Mouse (Mus musculus) hindbrain, embryonic 14.5 days (tissue): ENCODE measurements around the gene Zbtb7b. TPM values are rescaled to one million over a fixed set of nuclear protein-coding genes. Genes with fewer than 3 reads are reported as not detected.
A peak's percentile ranks its signal among the peaks of the same experiment; 100 is the strongest.

Source experiments
- ATAC-seq: fragments of 200-750 bp; cut with Nextera tagmentation; 2 replicates; pipeline ENCODE4 v1.8.0; 2017; ENCODE audit warnings: moderate number of reproducible peaks, mild to moderate bottlenecking, moderate TSS enrichment, moderate library complexity; ENCODE audit not compliant: low FRiP score
- DNase-seq: peaks from one replicate; pipeline ENCODE4 v3.0.0-alpha.2; 2015; ENCODE audit warnings: low spot score
- H3K27ac ChIP-seq: fragments of 300-500 bp; sonication (generic); 2 replicates; pipeline ENCODE4 v1.5.1; 2014; ENCODE audit warnings: mild to moderate bottlenecking, moderate library complexity
- H3K27me3 ChIP-seq: fragments of 300-500 bp; sonication (generic); 2 replicates; pipeline ENCODE4 v1.6.1; 2014; ENCODE audit warnings: mild to moderate bottlenecking, low read length, mixed read lengths; ENCODE audit not compliant: control insufficient read depth, insufficient read depth
- H3K36me3 ChIP-seq: fragments of 300-500 bp; sonication (generic); replicated peaks from 2 replicates; pipeline ENCODE4 v1.6.1; 2014; ENCODE audit not compliant: control insufficient read depth, insufficient read depth
- H3K4me1 ChIP-seq: fragments of 300-500 bp; sonication (generic); replicated peaks from 2 replicates; pipeline ENCODE4 v1.6.1; 2014; ENCODE audit warnings: antibody characterized with exemption, low read length, mixed read lengths; ENCODE audit not compliant: control insufficient read depth, insufficient read depth
- H3K4me2 ChIP-seq: fragments of 300-500 bp; sonication (generic); replicated peaks from 2 replicates; pipeline ENCODE4 v1.6.1; 2014; ENCODE audit warnings: mild to moderate bottlenecking, moderate library complexity
- H3K4me3 ChIP-seq: fragments of 300-500 bp; sonication (generic); replicated peaks from 2 replicates; pipeline ENCODE4 v1.5.1; 2014; ENCODE audit warnings: mild to moderate bottlenecking, low read length
- H3K9ac ChIP-seq: fragments of 300-500 bp; sonication (generic); 2 replicates; pipeline ENCODE4 v1.6.1; 2014
- H3K9me3 ChIP-seq: fragments of 300-500 bp; sonication (generic); 2 replicates; pipeline ENCODE4 v1.6.1; 2016; ENCODE audit warnings: low read length; ENCODE audit not compliant: control insufficient read depth
- WGBS: fragments of 180-500 bp; shearing (Covaris S2); extraction: QIAGEN DNeasy Blood & Tissue Kit; methylation state at CpG from one replicate; pipeline ENCODE4 v1.1.7; 2014; 5-methylcytosine and 5-hydroxymethylcytosine counted together
- polyA plus RNA-seq: library from polyadenylated mRNA; unstranded; fragments of >200 nt; fragmentation: Nextera tagmentation; extraction: Ambion mirVana; gene quantifications from 2 replicates; pipeline ENCODE4 v1.2.1, GENCODE M21; 2014

Gene Zbtb7b
- polyA plus RNA-seq, 1 experiment from 2014 or later: 0.46 TPM

GRCm38 (mm10) chr3:89419981-89420380 is 25.4 kb upstream of the Zbtb7b start:
- peak overlapping the region; percentile 55; the same call in 1 of the 2 replicates for H3K4me3 ChIP-seq
- H3K36me3 ChIP-seq: peaks cover 15% of the 10 kb centered on the region
- no peaks in the 10 kb centered on the region for H3K9me3 ChIP-seq
- ATAC-seq: no peak
- 43% methylated on average over 3 of the region's 3 CpGs for WGBS
- peak overlapping the region; percentile 90; the same call in 1 of the 2 replicates for H3K27ac ChIP-seq
- H3K27me3 ChIP-seq: no peaks in the 10 kb centered on the region
- H3K9ac ChIP-seq: 0 out of 2 replicates have a peak overlapping the region, but pooled peaks have one; percentile 59
- peak overlapping the region; percentile 88 for H3K4me2 ChIP-seq
- H3K4me1 ChIP-seq: peaks cover 29% of the 10 kb centered on the region
- DNase-seq: no peak

- 3% methylated on average over 9 of the region's 9 CpGs for WGBS
- ATAC-seq (no peak), DNase-seq (no peak)
- Histone ChIP-seq H3K27me3 (no peaks in the 10 kb centered on the region), H3K4me2 (peak overlapping the region; percentile 88), H3K9ac (peak overlapping the region; percentile 59), H3K27ac (peak overlapping the region; percentile 90), H3K9me3 (no peaks in the 10 kb centered on the region), H3K4me1 (peaks cover 29% of the 10 kb centered on the region), H3K4me3 (peak overlapping the region; percentile 55), H3K36me3 (peaks cover 15% of the 10 kb centered on the region)
Observed at GRCm38 (mm10) chr3:89419571-89419970, 25.0 kb upstream of the Zbtb7b start.

GRCm38 (mm10) chr3:89418861-89419250 is 24.3 kb upstream of the Zbtb7b start:
- H3K4me1 ChIP-seq: peaks cover 29% of the 10 kb centered on the region
- H3K36me3 ChIP-seq: peaks cover 18% of the 10 kb centered on the region
- no peaks in the 10 kb centered on the region for H3K9me3 ChIP-seq
- peak; percentile 60 for DNase-seq
- H3K27me3 ChIP-seq: no peaks in the 10 kb centered on the region
- peak overlapping the region; percentile 55 for H3K4me3 ChIP-seq
- under 1% methylated on average over 16 of the region's 16 CpGs for WGBS
- ATAC-seq: peak; percentile 2; the same call in 1 of the 2 replicates
- peak overlapping the region; percentile 90 for H3K27ac ChIP-seq
- peak overlapping the region; percentile 88 for H3K4me2 ChIP-seq
- H3K9ac ChIP-seq: peak overlapping the region; percentile 59

- DNase-seq (peak; percentile 96), ATAC-seq (peak; percentile 96)
- Histone ChIP-seq H3K4me2 (peak within 1 kb of the TSS; percentile 88), H3K27ac (peak within 1 kb of the TSS; percentile 90), H3K4me3 (peak within 1 kb of the TSS; percentile 55), H3K27me3 (no peaks in the 10 kb centered on the region), H3K9ac (peak within 1 kb of the TSS; percentile 59), H3K36me3 (peaks cover 18% of the 10 kb centered on the region), H3K9me3 (no peaks in the 10 kb centered on the region), H3K4me1 (peaks cover 29% of the 10 kb centered on the region)
- WGBS: under 1% methylated on average over 39 of the region's 39 CpGs
Observed at GRCm38 (mm10) chr3:89418170-89418860, 23.7 kb upstream of the Zbtb7b start, which contains the start of the genes Cks1b and Shc1. Cks1b (minus strand) TSS chr3:89418383. Shc1 (plus strand) TSS chr3:89418443.

- H3K4me1 ChIP-seq: peaks cover 29% of the 10 kb centered on the region
- H3K9ac ChIP-seq: peak overlapping the region; percentile 59
- H3K4me2 ChIP-seq: peak overlapping the region; percentile 88
- under 1% methylated on average over 20 of the region's 20 CpGs for WGBS
- H3K27ac ChIP-seq: peak overlapping the region; percentile 44; the same call in 1 of the 2 replicates
- H3K4me3 ChIP-seq: peak overlapping the region; percentile 55
- ATAC-seq (peak; percentile 53), DNase-seq (peak; percentile 75)
- H3K27me3 ChIP-seq: no peaks in the 10 kb centered on the region
- no peaks in the 10 kb centered on the region for H3K9me3 ChIP-seq
- peaks cover 18% of the 10 kb centered on the region for H3K36me3 ChIP-seq
Observed at GRCm38 (mm10) chr3:89417840-89418169, 23.2 kb upstream of the Zbtb7b start.

- Histone ChIP-seq H3K4me3 (peak overlapping the region; percentile 55), H3K4me2 (peak overlapping the region; percentile 88), H3K27ac (0 out of 2 replicates have a peak overlapping the region, but pooled peaks have one; percentile 44), H3K36me3 (peaks cover 18% of the 10 kb centered on the region), H3K9ac (peak overlapping the region; percentile 59), H3K4me1 (peaks cover 28% of the 10 kb centered on the region), H3K27me3 (no peaks in the 10 kb centered on the region), H3K9me3 (no peaks in the 10 kb centered on the region)
- 32% methylated on average over 2 of the region's 2 CpGs for WGBS
- ATAC-seq (no peak), DNase-seq (no peak)
Observed at GRCm38 (mm10) chr3:89417131-89417530, 22.6 kb upstream of the Zbtb7b start.

- DNase-seq: no peak
- peaks cover 18% of the 10 kb centered on the region for H3K36me3 ChIP-seq
- no peak overlapping the region for H3K4me3 ChIP-seq
- no peak overlapping the region for H3K27ac ChIP-seq
- no peaks in the 10 kb centered on the region for H3K9me3 ChIP-seq
- ATAC-seq: no peak
- H3K4me2 ChIP-seq: no peak overlapping the region
- H3K27me3 ChIP-seq: no peaks in the 10 kb centered on the region
- H3K9ac ChIP-seq: no peak overlapping the region
- H3K4me1 ChIP-seq: peaks cover 21% of the 10 kb centered on the region
- WGBS: 97% methylated on average over 8 of the region's 8 CpGs
Observed at GRCm38 (mm10) chr3:89416158-89416557, 21.6 kb upstream of the Zbtb7b start.

- Histone ChIP-seq H3K9me3 (no peaks in the 10 kb centered on the region), H3K4me1 (peaks cover 8% of the 10 kb centered on the region), H3K9ac (peak within 1 kb of the TSS; percentile 64), H3K4me2 (peak within 1 kb of the TSS; percentile 80), H3K27ac (peak within 1 kb of the TSS; percentile 75), H3K36me3 (peaks cover 27% of the 10 kb centered on the region), H3K27me3 (no peaks in the 10 kb centered on the region), H3K4me3 (peak within 1 kb of the TSS; percentile 45)
- ATAC-seq (peak; percentile 99), DNase-seq (peak; percentile 100)
- 6% methylated on average over 28 of the region's 28 CpGs for WGBS
Observed at GRCm38 (mm10) chr3:89411490-89412393, 17.2 kb upstream of the Zbtb7b start, which contains the start of gene Flad1. Flad1 (minus strand) TSS chr3:89411870.

- Histone ChIP-seq H3K9ac (peak overlapping the region; percentile 64), H3K4me2 (peak overlapping the region; percentile 80), H3K36me3 (peaks cover 29% of the 10 kb centered on the region), H3K27me3 (no peaks in the 10 kb centered on the region), H3K27ac (peak overlapping the region; percentile 75), H3K4me1 (peaks cover 8% of the 10 kb centered on the region), H3K9me3 (no peaks in the 10 kb centered on the region), H3K4me3 (peak overlapping the region; percentile 45)
- ATAC-seq (no peak), DNase-seq (no peak)
- WGBS: 81% methylated on average over 10 of the region's 10 CpGs
Observed at GRCm38 (mm10) chr3:89410864-89411263, 16.3 kb upstream of the Zbtb7b start.
